Mouse (Mus musculus) stomach, postnatal 0 days (tissue): Measurements from ENCODE around the gene Prss53. TPM values are rescaled to one million over a fixed set of nuclear protein-coding genes. Genes with fewer than 3 reads are reported as not detected.

Experiments used
- ATAC-seq: fragments of 200-750 bp; cut with Nextera tagmentation; 2 replicates; pipeline ENCODE4 v1.8.0; 2017; ENCODE audit not compliant: low FRiP score, low TSS enrichment
- DNase-seq: peaks from one replicate; pipeline ENCODE4 v3.0.0-alpha.2; 2016; ENCODE audit warnings: low spot score
- H3K27ac ChIP-seq: fragments of 300-500 bp; sonication (generic); replicated peaks from 2 replicates; pipeline ENCODE4 v1.5.1; 2014; ENCODE audit warnings: mild to moderate bottlenecking, control low read depth
- H3K27me3 ChIP-seq: fragments of 300-500 bp; sonication (generic); 2 replicates; pipeline ENCODE4 v1.6.1; 2014; ENCODE audit warnings: low read length; ENCODE audit not compliant: control insufficient read depth, insufficient read depth
- H3K36me3 ChIP-seq: fragments of 300-500 bp; sonication (generic); 2 replicates; pipeline ENCODE4 v1.6.1; 2014; ENCODE audit warnings: low read length, mixed read lengths; ENCODE audit not compliant: control insufficient read depth, insufficient read depth
- H3K4me1 ChIP-seq: fragments of 300-500 bp; sonication (generic); replicated peaks from 2 replicates; pipeline ENCODE4 v1.6.1; 2014; ENCODE audit warnings: antibody characterized with exemption; ENCODE audit not compliant: control insufficient read depth, insufficient read depth
- H3K4me2 ChIP-seq: fragments of 300-500 bp; sonication (generic); replicated peaks from 2 replicates; pipeline ENCODE4 v1.6.1; 2014; ENCODE audit warnings: low read depth, mild to moderate bottlenecking, control low read depth, moderate library complexity
- H3K4me3 ChIP-seq: fragments of 300-500 bp; sonication (generic); 2 replicates; pipeline ENCODE4 v1.5.1; 2014; ENCODE audit warnings: low read depth, low read length, control low read depth
- H3K9ac ChIP-seq: fragments of 300-500 bp; sonication (generic); 2 replicates; pipeline ENCODE4 v1.6.1; 2014; ENCODE audit warnings: mild to moderate bottlenecking, low read length, control low read depth, mixed read lengths
- H3K9me3 ChIP-seq: fragments of 300-500 bp; sonication (generic); 2 replicates; pipeline ENCODE4 v1.6.1; 2016; ENCODE audit warnings: low read length; ENCODE audit not compliant: control insufficient read depth
- CTCF ChIP-seq: IDR thresholded peaks from 2 replicates; pipeline ENCODE4 v1.5.1; 2016; ENCODE audit warnings: antibody characterized with exemption, low read depth, mild to moderate bottlenecking, moderate library complexity
- EP300 ChIP-seq: optimal IDR thresholded peaks from 2 replicates; pipeline ENCODE3; 2016; ENCODE audit warnings: antibody characterized with exemption
- WGBS: fragments of 180-500 bp; shearing (Covaris S2); extraction: QIAGEN DNeasy Blood & Tissue Kit; methylation state at CpG from one replicate; pipeline ENCODE4 v1.1.7; 2014; 5-methylcytosine and 5-hydroxymethylcytosine counted together
- polyA plus RNA-seq: library from polyadenylated mRNA; unstranded; fragments of >200 nt; fragmentation: Nextera tagmentation; extraction: Ambion mirVana; gene quantifications from 2 replicates; pipeline ENCODE4 v1.2.1, GENCODE M21; 2015

Gene Prss53
- polyA plus RNA-seq, 1 experiment from 2014 or later, result 0.23 TPM

DNA sequence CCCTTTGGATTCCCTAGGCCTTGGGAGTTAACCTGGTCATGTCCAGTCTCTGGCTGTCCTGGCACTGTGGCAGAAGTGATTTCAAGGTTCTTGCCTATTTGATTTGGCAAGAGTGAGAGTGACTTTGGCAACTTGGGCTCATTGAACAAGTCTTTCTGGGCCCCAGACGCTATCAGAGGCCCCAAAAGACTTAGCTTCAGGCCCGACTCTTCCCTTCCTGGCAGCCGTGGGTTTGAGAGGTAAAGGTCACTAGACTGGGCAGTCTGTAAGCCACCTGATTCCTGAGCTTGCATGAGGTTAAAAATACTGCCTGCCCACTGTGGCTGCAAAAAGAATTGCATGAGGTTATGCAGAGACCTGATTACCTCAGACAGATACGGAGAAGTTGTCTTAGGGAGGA lies 17.9 kb upstream of the Prss53 start:
- Histone ChIP-seq H3K9ac (no peak overlapping the region), H3K36me3 (peaks cover 12% of the 10 kb centered on the region), H3K27me3 (no peaks in the 10 kb centered on the region), H3K27ac (no peak overlapping the region), H3K9me3 (no peaks in the 10 kb centered on the region), H3K4me2 (no peak overlapping the region), H3K4me3 (no peak overlapping the region), H3K4me1 (no peaks in the 10 kb centered on the region)
- 87% methylated on average over 4 of the region's 4 CpGs for WGBS
- DNase-seq (no peak), ATAC-seq (no peak)
- TF ChIP-seq CTCF (no peak), EP300 (no peak)

DNA sequence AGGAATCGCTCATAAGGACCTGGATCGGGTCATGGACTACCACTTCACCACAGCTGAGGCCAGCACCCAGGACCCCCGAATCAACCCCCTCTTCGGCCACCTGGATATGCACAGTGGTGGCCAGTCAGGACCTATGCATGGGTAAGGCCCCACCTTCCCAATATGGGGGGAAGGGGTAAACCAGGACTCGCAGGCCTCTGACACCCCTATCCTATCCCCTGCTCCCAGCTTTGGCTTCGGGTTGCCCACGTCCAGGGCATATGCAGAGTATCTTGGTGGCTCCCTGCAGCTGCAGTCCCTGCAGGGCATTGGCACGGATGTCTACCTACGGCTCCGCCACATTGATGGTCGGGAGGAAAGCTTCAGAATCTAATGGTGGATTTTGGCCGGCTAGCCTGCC lies 17.2 kb upstream of the Prss53 start:
- ATAC-seq (no peak), DNase-seq (no peak)
- Histone ChIP-seq H3K9ac (no peak overlapping the region), H3K36me3 (peaks cover 12% of the 10 kb centered on the region), H3K27me3 (no peaks in the 10 kb centered on the region), H3K4me1 (no peaks in the 10 kb centered on the region), H3K4me3 (no peak overlapping the region), H3K9me3 (no peaks in the 10 kb centered on the region), H3K27ac (no peak overlapping the region), H3K4me2 (no peak overlapping the region)
- no peak for TF ChIP-seq CTCF
- no peak for TF ChIP-seq EP300
- 96% methylated on average over 12 of the region's 12 CpGs for WGBS

DNA sequence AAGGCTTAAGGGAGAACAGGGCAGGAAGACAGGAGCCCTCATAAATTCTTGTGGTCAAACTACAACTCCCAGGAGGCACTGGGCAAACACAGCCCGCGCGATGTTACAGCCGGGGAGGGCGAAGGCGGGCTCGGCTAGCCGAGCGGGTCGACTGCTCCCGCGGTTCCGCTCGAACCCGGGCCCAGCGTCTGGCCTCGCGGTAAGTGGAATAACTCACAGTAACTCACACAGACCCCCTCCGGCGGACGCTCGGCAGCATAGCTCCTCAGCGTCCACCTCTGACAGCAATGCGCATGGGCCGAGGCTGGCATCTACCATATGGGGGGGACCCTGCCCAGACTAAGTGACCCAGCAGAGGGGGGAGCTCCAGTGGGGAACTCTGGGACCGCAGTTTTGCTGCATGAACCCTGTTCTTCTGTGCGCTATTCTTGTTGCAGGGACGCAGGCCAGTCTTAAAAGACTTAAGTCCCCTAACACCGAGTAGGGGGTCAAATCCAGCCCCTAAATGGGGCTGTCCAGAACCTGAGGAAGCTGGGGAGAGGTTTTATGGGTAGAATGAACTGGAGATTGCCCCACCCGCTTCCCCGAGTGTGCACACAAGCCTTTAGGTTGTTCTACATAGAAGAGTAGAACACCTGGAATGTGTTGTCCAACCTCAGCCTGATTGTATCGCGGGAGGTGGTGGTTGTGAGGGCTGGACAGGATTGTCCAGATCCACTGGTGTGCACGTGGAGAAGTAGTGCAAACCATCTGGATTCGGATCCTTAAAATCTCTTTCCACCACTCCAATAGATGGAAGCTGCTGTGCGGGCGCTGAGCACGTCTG lies 13.4 kb upstream of the Prss53 start, which contains the start of gene Bckdk:
Bckdk (plus strand) TSS at position 112 of the 826 bp plus-strand sequence.
- Histone ChIP-seq H3K4me1 (no peaks in the 10 kb centered on the region), H3K4me3 (peak within 1 kb of the TSS; percentile 69), H3K36me3 (peaks cover 12% of the 10 kb centered on the region), H3K4me2 (peak within 1 kb of the TSS; percentile 71), H3K27me3 (no peaks in the 10 kb centered on the region), H3K9me3 (no peaks in the 10 kb centered on the region), H3K27ac (peak within 1 kb of the TSS; percentile 85), H3K9ac (peak within 1 kb of the TSS; percentile 93)
- TF ChIP-seq EP300 (no peak), CTCF (peak; percentile 32; the same call in 1 of the 2 replicates)
- WGBS, result 6% methylated on average over 33 of the region's 38 CpGs
- ATAC-seq (peak; percentile 87), DNase-seq (peak; percentile 87)

DNA sequence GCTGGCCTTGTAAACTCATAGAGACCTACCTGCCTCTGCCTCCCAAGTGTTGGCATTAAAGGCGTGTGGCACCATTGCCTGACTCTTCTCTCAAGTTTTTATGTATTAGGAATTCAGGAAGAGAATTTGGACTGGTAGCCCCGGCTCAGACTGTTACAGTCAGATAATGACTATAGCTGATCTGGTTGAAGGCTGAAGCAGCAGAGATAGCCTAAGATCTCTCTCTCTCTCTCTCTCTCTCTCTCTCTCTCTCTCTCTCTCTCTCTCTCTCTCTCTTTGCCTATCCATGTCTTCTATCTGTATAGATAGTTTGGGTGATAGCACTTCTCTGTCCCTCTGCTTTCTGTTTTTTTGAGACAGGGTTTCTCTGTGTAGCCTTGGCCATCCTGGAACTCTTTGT lies 11.0 kb upstream of the Prss53 start:
- WGBS, result 89% methylated on average over 2 of the region's 2 CpGs
- ATAC-seq (no peak), DNase-seq (no peak)
- Histone ChIP-seq H3K4me3 (no peak overlapping the region), H3K4me2 (no peak overlapping the region), H3K4me1 (no peaks in the 10 kb centered on the region), H3K27ac (no peak overlapping the region), H3K9ac (no peak overlapping the region), H3K27me3 (no peaks in the 10 kb centered on the region), H3K36me3 (no peaks in the 10 kb centered on the region), H3K9me3 (no peaks in the 10 kb centered on the region)
- no peak for TF ChIP-seq EP300
- no peak for TF ChIP-seq CTCF

DNA sequence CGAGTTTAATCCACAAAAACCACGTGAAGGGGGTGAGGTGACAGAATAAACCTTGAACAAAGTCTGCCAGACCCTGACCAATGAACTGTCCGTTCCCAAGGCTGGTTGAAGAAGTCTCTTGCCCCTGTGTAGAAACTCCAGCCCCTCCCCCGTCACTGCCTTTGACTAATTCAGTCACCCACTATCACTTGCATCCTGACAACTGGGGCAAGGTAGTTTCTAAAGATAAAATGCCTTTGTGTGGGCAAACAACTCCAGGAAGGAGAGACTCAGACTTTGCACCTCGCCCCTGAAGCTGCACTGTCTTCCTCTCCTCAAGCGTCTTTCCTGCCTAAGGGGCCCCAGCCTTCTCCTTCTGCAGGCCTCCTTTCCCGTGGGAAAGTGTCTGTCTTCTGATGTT lies 9.2 kb upstream of the Prss53 start:
- no peak overlapping the region for H3K9ac ChIP-seq
- no peaks in the 10 kb centered on the region for H3K4me1 ChIP-seq
- 29% methylated on average over 7 of the region's 7 CpGs for WGBS
- no peaks in the 10 kb centered on the region for H3K27me3 ChIP-seq
- ATAC-seq (no peak), DNase-seq (peak; percentile 55)
- H3K4me3 ChIP-seq, result no peak overlapping the region
- no peak overlapping the region for H3K4me2 ChIP-seq
- no peaks in the 10 kb centered on the region for H3K9me3 ChIP-seq
- H3K27ac ChIP-seq, result no peak overlapping the region; the same call in 1 of the 2 replicates
- TF ChIP-seq EP300 (no peak), CTCF (no peak)
- H3K36me3 ChIP-seq, result no peaks in the 10 kb centered on the region

DNA sequence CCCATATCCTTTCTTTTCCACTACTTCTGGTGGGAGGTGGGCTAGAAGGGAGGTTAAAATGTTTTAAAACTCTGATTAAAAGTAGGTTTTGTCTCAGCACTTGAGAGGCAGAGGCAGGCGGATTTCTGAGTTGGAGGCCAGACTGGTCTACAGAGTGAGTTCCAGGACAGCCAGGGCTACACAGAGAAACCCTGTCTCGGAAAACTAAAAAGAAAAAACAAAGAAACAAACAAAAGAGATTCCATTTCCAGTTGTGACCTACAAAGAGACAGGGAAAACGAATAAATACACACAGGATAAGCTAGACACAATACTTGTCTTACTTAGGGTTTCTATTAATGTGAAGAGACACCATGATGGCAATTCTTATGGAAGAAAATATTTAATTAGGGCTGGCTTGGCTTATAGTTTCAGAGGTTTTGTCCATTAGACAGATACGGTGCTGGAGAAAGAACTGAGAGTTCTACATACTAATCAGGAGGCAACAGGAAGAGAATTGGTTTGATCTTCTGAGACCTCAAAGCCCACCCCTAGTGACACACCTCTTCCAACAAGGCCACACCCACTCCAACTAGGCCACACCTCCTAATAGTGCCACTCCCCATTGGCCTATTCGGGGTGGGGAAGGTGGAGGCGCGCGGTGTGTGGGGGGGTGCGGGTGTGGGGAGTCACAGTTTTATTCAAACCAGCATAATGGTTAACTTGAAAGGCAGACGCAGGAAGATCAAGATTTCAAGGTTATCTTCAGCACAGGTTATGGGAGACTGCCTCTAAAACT lies 7.6 kb upstream of the Prss53 start:
- TF ChIP-seq CTCF, result no peak
- TF ChIP-seq EP300, result no peak
- DNase-seq, result peak; percentile 55
- no peak overlapping the region for H3K27ac ChIP-seq

More for the DNA sequence above, 7.6 kb upstream of the Prss53 start:
- Histone ChIP-seq H3K4me3 (no peak overlapping the region), H3K27me3 (no peaks in the 10 kb centered on the region), H3K9me3 (no peaks in the 10 kb centered on the region), H3K36me3 (no peaks in the 10 kb centered on the region), H3K4me2 (no peak overlapping the region), H3K9ac (no peak overlapping the region), H3K4me1 (no peaks in the 10 kb centered on the region)
- no peak for ATAC-seq
- 31% methylated on average over 10 of the region's 10 CpGs for WGBS
